ENCODE assay signal across 9 mouse cellular contexts in genomic region chr2:129633077-129633732, GRCm38 (mm10). TPM values are rescaled to one million over a fixed set of nuclear protein-coding genes. Genes with fewer than 3 reads are reported as not detected.
DNase-seq lines count a peak whose midpoint lies in the region; ATAC-seq and TF ChIP-seq lines count a peak whose summit lies in the region.
"Had no signal": no experiment of that assay in that cellular context is flagged by ENCODE, and none has a peak within 500 bp of the region (broad histone marks: within the 10 kb centered on the region; RNA-seq: fewer than 3 reads in every experiment).

No protein-coding gene starts in this region.

- 56% methylated on average over 9 of the region's 9 CpGs for WGBS in liver, embryonic 11.5 days
- 39% methylated on average over 9 of the region's 9 CpGs for WGBS in heart, embryonic 13.5 days
- 73% methylated on average over 9 of the region's 9 CpGs for WGBS in hindbrain, postnatal 0 days
- WGBS in forebrain, embryonic 15.5 days: 77% methylated on average over 9 of the region's 9 CpGs

- DNase-seq in liver: peak; percentile 27
- no peak for DNase-seq in liver, embryonic 11.5 days (ENCODE audit: low spot score)
- DNase-seq in adrenal gland, postnatal 25 days: peak; percentile 16
- peak; percentile 57 to 85 for DNase-seq in left cerebral cortex, postnatal 25 days (ENCODE audit: low spot score in 2 of 2)
- peak; percentile 57 for DNase-seq in right cerebral cortex, postnatal 14 days
- DNase-seq in hindbrain, postnatal 0 days (ENCODE audit: low spot score): no peak

- H3K9ac ChIP-seq in liver, embryonic 11.5 days (ENCODE audit: low read depth, low read length): no peak overlapping the region
- H3K9ac ChIP-seq in heart, embryonic 13.5 days: no peak overlapping the region
- H3K9ac ChIP-seq in hindbrain, postnatal 0 days (replicated peaks; ENCODE audit: low read length): no peak overlapping the region
- H3K9ac ChIP-seq in forebrain, embryonic 15.5 days (replicated peaks): no peak overlapping the region
- H3K9ac ChIP-seq: liver, embryonic 15.5 days had no signal

- H3K27me3 ChIP-seq in liver, embryonic 11.5 days (replicated peaks; ENCODE audit: control insufficient read depth, insufficient read depth, low read length): no peaks in the 10 kb centered on the region
- H3K27me3 ChIP-seq in heart, embryonic 13.5 days (replicated peaks): no peaks in the 10 kb centered on the region
- H3K27me3 ChIP-seq in hindbrain, postnatal 0 days (ENCODE audit: insufficient read depth, low read length): no peaks in the 10 kb centered on the region
- H3K27me3 ChIP-seq in forebrain, embryonic 15.5 days: no peaks in the 10 kb centered on the region
- H3K27me3 ChIP-seq: liver, embryonic 15.5 days had no signal

- no peak overlapping the region for H3K4me2 ChIP-seq in liver, embryonic 11.5 days
- no peak overlapping the region for H3K4me2 ChIP-seq in heart, embryonic 13.5 days
- no peak overlapping the region for H3K4me2 ChIP-seq in hindbrain, postnatal 0 days (ENCODE audit: low read depth, low read length)
- no peak overlapping the region for H3K4me2 ChIP-seq in forebrain, embryonic 15.5 days (replicated peaks)
- H3K4me2 ChIP-seq: liver, embryonic 15.5 days had no signal

- H3K9me3 ChIP-seq in liver, embryonic 11.5 days (ENCODE audit: control insufficient read depth, low read length): no peaks in the 10 kb centered on the region
- H3K9me3 ChIP-seq in heart, embryonic 13.5 days: no peaks in the 10 kb centered on the region
- H3K9me3 ChIP-seq in hindbrain, postnatal 0 days (ENCODE audit: low read length): no peaks in the 10 kb centered on the region
- no peaks in the 10 kb centered on the region for H3K9me3 ChIP-seq in forebrain, embryonic 15.5 days
- H3K9me3 ChIP-seq: liver, embryonic 15.5 days had no signal

- TF ChIP-seq CTCF in hindbrain, postnatal 0 days (IDR thresholded peaks at IDR 0.05; ENCODE audit: low read depth): no peak

- intact Hi-C loops in left cerebral cortex, postnatal 25 days (cut with DNase I): no loop called here

- no peak overlapping the region for H3K4me3 ChIP-seq in liver, embryonic 11.5 days (ENCODE audit: low read depth, low read length)
- H3K4me3 ChIP-seq in heart, embryonic 13.5 days: no peak overlapping the region
- H3K4me3 ChIP-seq in hindbrain, postnatal 0 days (ENCODE audit: low read length): no peak overlapping the region
- no peak overlapping the region for H3K4me3 ChIP-seq in forebrain, embryonic 15.5 days
- H3K4me3 ChIP-seq: liver, embryonic 15.5 days had no signal

- H3K36me3 ChIP-seq in liver, embryonic 11.5 days (ENCODE audit: control insufficient read depth, insufficient read depth, low read length): peaks cover 2% of the 10 kb centered on the region; the same call in 1 of the 2 replicates
- H3K36me3 ChIP-seq in heart, embryonic 13.5 days: peaks cover 32% of the 10 kb centered on the region
- peaks cover 12% of the 10 kb centered on the region for H3K36me3 ChIP-seq in hindbrain, postnatal 0 days (ENCODE audit: insufficient read depth, low read length)
- H3K36me3 ChIP-seq in forebrain, embryonic 15.5 days: 0 out of 2 replicates have a peak, but pooled peaks cover 4% of the 10 kb centered on the region

- H3K4me1 ChIP-seq in liver, embryonic 11.5 days (replicated peaks; ENCODE audit: control insufficient read depth, insufficient read depth, low read length): no peaks in the 10 kb centered on the region
- H3K4me1 ChIP-seq in heart, embryonic 13.5 days: peaks cover 29% of the 10 kb centered on the region
- no peaks in the 10 kb centered on the region for H3K4me1 ChIP-seq in hindbrain, postnatal 0 days (ENCODE audit: insufficient read depth, low read length)
- no peaks in the 10 kb centered on the region for H3K4me1 ChIP-seq in forebrain, embryonic 15.5 days
- H3K4me1 ChIP-seq: liver, embryonic 15.5 days had no signal

- no peak for ATAC-seq in liver, embryonic 11.5 days (replicated peaks; ENCODE audit: low FRiP score)
- no peak; the same call in 1 of the 2 replicates for ATAC-seq in heart, embryonic 13.5 days (ENCODE audit: extremely low read depth, insufficient number of reproducible peaks, low FRiP score, low TSS enrichment)
- no peak for ATAC-seq in hindbrain, postnatal 0 days
- ATAC-seq in forebrain, embryonic 15.5 days (replicated peaks): no peak

- no peak overlapping the region for H3K27ac ChIP-seq in liver, embryonic 11.5 days (ENCODE audit: low read depth, low read length)
- H3K27ac ChIP-seq in heart, embryonic 13.5 days (replicated peaks): peak overlapping the region; percentile 46
- H3K27ac ChIP-seq in hindbrain, postnatal 0 days: no peak overlapping the region
- no peak overlapping the region for H3K27ac ChIP-seq in forebrain, embryonic 15.5 days (replicated peaks)
- H3K27ac ChIP-seq: liver, embryonic 15.5 days had no signal

RNA-seq across cellular contexts. Expression of gene Sirpa, which starts 40.6 kb away (rescaled TPM):
- polyA plus RNA-seq in liver, embryonic 11.5 days (2014; fragmentation: Nextera tagmentation; extraction: Ambion mirVana): 26.8 and 29.6 TPM in 2 replicates
- total RNA-seq in adrenal gland, postnatal 25 days (2021): 46.7 and 58.4 TPM in 2 replicates
- polyA plus RNA-seq in heart, embryonic 13.5 days (2015; fragmentation: Nextera tagmentation; extraction: Ambion mirVana): 14.4 and 17.6 TPM in 2 replicates
- 100 to 1,000 TPM; 387 to 409 TPM for total RNA-seq in left cerebral cortex, postnatal 25 days (2021)
- total RNA-seq in hindbrain, postnatal 0 days (2014; rRNA removed): 87.7 and 135 TPM in 2 replicates
- polyA plus RNA-seq in hindbrain, postnatal 0 days (2015; fragmentation: Nextera tagmentation; extraction: Ambion mirVana): 35.8 and 37.1 TPM in 2 replicates
- 26.7 and 28.5 TPM in 2 replicates for polyA plus RNA-seq in forebrain, embryonic 15.5 days (2015; fragmentation: Nextera tagmentation; extraction: Ambion mirVana)

Comparison
In these comparisons a context has a peak if more than half of its experiments do, and no peak if none do; other contexts are left out.
1. DNase-seq: peak in liver (single experiment), adrenal gland, postnatal 25 days (single experiment), left cerebral cortex, postnatal 25 days (2 of 2) and right cerebral cortex, postnatal 14 days (single experiment); none in liver, embryonic 11.5 days (single experiment) and hindbrain, postnatal 0 days (single experiment).